Mouse (Mus musculus) G1E-ER4 (cell line): ENCODE results near the gene Pecr. TPM values are rescaled to one million over a fixed set of nuclear protein-coding genes. Genes with fewer than 3 reads are reported as not detected.

Experiments used
- GATA1 ChIP-seq: IDR thresholded peaks from one replicate; pipeline ENCODE4 v1.8.0; 2012; ENCODE audit warnings: low read length, inconsistent platforms
- polyA plus RNA-seq: library from polyadenylated mRNA; stranded (reverse); fragments of >175 nt; gene quantifications from 2 replicates; pipeline ENCODE4 v1.2.3, GENCODE M21; 2012

The Pecr gene
- polyA plus RNA-seq, 1 experiment = 5.5 TPM

- TF ChIP-seq GATA1 = no peak
Measured at GRCm38 (mm10) chr1:72295746-72296145, 11.6 kb upstream of the Pecr start.

- TF ChIP-seq GATA1 = no peak
Measured at GRCm38 (mm10) chr1:72293869-72294663, 10.0 kb upstream of the Pecr start.

- no peak for TF ChIP-seq GATA1
Measured at GRCm38 (mm10) chr1:72291925-72292324, 7.8 kb upstream of the Pecr start.

- no peak for TF ChIP-seq GATA1
Measured at GRCm38 (mm10) chr1:72291421-72291820, 7.3 kb upstream of the Pecr start.

- TF ChIP-seq GATA1 = no peak
Measured at GRCm38 (mm10) chr1:72290896-72291295, 6.8 kb upstream of the Pecr start.

- TF ChIP-seq GATA1 = no peak
Measured at GRCm38 (mm10) chr1:72288527-72289150, 4.5 kb upstream of the Pecr start.

- TF ChIP-seq GATA1 = no peak
Measured at GRCm38 (mm10) chr1:72287893-72288292, 3.8 kb upstream of the Pecr start.

GRCm38 (mm10) chr1:72286904-72287303 lies 2.8 kb upstream of the Pecr start:
- no peak for TF ChIP-seq GATA1

GRCm38 (mm10) chr1:72284539-72284938 lies 425 bp upstream of the Pecr start:
- no peak for TF ChIP-seq GATA1

GRCm38 (mm10) chr1:72282604-72283003 lies 1.5 kb downstream of the Pecr start:
- TF ChIP-seq GATA1 = no peak

GRCm38 (mm10) chr1:72278085-72278484 lies 6.0 kb downstream of the Pecr start:
- TF ChIP-seq GATA1 = no peak

GRCm38 (mm10) chr1:72263099-72263498 lies 21.0 kb downstream of the Pecr start:
- TF ChIP-seq GATA1 = no peak

- no peak for TF ChIP-seq GATA1
Measured at GRCm38 (mm10) chr1:72256381-72257256, 27.5 kb downstream of the Pecr start.

GRCm38 (mm10) chr1:72255854-72256175 lies 28.3 kb downstream of the Pecr start:
- TF ChIP-seq GATA1 = no peak

GRCm38 (mm10) chr1:72255062-72255853 lies 28.9 kb downstream of the Pecr start:
- TF ChIP-seq GATA1 = no peak

GRCm38 (mm10) chr1:72254545-72255061 lies 29.5 kb downstream of the Pecr start:
- peak; percentile 22 for TF ChIP-seq GATA1
